Mouse (Mus musculus) gastrocnemius, adult 2 months (tissue): ENCODE data around the gene E030018B13Rik. TPM values are rescaled to one million over a fixed set of nuclear protein-coding genes. Genes with fewer than 3 reads are reported as not detected.
A peak's percentile ranks its signal among the peaks of the same experiment; 100 is the strongest.

Experiments used
- DNase-seq: peaks from one replicate; pipeline ENCODE4 v3.0.0; 2022
- H3K27ac ChIP-seq: fragments of 200-600 bp; 2 replicates; pipeline ENCODE4 v1.8.1; 2022; ENCODE audit warnings: mild to moderate bottlenecking
- H3K4me3 ChIP-seq: fragments of 200-600 bp; 2 replicates; pipeline ENCODE4 v1.8.1; 2022; ENCODE audit warnings: mild to moderate bottlenecking, moderate library complexity
- CTCF ChIP-seq: fragments of 200-600 bp; IDR thresholded peaks from 2 replicates; pipeline ENCODE4 v1.8.1; 2022; ENCODE audit warnings: antibody characterized with exemption, mild to moderate bottlenecking, moderate library complexity
- intact Hi-C: fragments of 180-260 bp; cut with DNase I; formaldehyde crosslinking; loops from one replicate; pipeline ENCODE4 v1.15.1; 2025
- total RNA-seq, 2 experiments: library from RNA; stranded (reverse); gene quantifications; 2 replicates each; pipeline ENCODE4 v1.2.3; 2021

Gene E030018B13Rik
- total RNA-seq, 2 experiments from 2014 or later, result 0.22 TPM; not detected in 1

DNA sequence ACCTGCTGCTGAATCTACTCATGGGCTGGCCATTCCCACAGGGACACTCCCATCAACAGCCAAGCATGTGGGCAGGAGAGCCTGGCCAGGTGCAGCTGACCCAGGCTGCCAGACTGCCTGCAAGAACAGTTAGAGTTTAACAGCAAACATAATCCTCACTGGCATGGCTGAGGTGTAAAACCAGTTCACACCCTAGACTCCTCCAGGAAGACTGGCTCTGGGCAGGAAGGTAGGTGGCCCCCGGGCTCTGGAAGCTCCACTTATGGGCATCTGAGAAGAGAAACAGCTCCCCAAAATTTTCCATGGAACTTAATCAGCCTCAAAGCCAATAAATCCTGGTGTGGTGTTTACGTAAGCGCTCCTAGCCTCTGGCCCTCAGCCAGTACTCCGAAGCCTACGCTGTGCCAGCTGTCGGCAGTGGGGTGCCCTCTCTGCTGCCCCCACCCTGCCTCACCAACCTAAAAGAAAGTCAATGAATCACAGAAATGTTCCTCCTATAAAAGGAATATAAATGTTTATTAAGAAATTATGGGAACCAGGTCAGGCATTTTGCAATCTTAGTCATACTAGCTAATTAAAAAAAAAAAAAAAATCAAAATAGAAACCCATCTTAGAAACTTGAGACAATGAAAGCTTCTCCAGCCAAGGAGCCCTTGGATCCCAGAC, 8.2 kb downstream of the E030018B13Rik start:
- intact Hi-C loops, result loop anchor here (1.0 to 2.0 kb wide), 2 partner anchors 13 to 28 kb away; no protein-coding TSS in a partner anchor
- peak; percentile 91 for DNase-seq
- H3K4me3 ChIP-seq, result peak overlapping the region; percentile 69
- peak overlapping the region; percentile 98 for H3K27ac ChIP-seq
- peak; percentile 32 for TF ChIP-seq CTCF

DNA sequence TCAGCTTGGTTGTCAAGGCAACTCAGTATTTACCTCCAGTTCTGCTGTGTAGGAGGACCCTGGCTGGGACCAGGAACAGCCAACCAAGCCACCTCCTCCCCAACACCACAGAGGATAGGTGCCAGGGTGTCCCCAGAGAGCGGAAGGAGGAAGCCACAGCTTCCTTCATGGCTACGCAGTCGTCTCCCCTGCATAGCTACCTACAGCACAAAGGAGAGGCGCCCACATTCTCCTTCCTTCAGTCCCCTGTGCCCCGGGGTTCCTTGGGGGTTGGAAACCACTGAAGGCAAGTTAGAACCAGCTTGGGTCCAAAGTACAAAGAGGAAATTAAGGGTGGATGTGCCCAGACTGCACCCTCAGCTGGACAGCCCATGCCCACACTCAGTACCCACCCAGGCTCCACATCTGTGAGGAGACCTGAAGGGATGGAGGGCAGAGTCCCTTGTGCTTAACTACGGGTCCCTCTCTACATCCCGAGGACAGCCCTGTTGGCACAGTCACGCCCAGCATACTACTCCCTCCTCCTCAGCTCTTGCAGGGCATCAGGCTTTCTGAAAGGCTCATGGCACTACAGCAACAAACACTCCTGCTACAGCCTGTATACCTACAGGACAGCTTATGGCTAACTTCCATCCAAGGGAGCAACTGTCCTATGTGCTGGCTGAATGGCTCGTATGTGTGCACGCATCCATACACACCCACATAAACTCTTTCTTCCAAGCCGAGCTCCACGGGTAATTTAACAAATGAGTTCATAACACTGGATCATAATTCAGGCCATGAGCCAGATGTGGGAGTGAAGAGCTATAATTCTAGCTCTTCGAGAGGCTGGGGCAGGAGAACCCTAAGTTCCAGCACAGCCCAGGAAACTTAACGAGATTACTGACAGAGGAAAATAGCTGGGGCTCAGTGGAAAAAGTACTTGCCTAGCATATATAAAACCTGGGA, 9.0 kb downstream of the E030018B13Rik start:
- no peak for TF ChIP-seq CTCF
- intact Hi-C loops, result loop anchor here (2.0 kb wide), 1 partner anchor 29 kb away; no protein-coding TSS in a partner anchor
- Histone ChIP-seq H3K4me3 (peak overlapping the region; percentile 69), H3K27ac (peak overlapping the region; percentile 98)
- DNase-seq, result peak; percentile 77

DNA sequence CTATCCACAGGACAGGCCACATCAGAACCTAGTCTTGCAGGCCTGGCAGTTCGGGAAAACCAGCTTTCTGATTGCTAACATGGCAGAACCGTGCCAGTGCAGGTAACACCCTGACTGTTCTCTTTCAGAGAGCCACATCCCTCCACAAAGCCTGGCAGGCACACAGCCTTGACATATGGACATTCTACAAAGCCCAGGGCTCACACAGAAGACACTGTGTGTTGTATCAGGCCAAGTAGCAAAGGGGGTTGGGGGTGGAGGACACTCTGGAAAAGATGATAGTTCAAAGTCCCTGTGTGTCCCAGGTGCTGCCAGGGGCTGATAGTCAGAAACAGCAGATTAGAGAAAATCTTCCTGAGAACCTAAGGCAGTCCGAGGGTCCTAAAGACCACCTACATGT, 9.8 kb downstream of the E030018B13Rik start:
- H3K4me3 ChIP-seq, result no peak overlapping the region
- peak overlapping the region; percentile 98 for H3K27ac ChIP-seq
- DNase-seq, result no peak
- intact Hi-C loops, result no loop called here
- no peak for TF ChIP-seq CTCF

DNA sequence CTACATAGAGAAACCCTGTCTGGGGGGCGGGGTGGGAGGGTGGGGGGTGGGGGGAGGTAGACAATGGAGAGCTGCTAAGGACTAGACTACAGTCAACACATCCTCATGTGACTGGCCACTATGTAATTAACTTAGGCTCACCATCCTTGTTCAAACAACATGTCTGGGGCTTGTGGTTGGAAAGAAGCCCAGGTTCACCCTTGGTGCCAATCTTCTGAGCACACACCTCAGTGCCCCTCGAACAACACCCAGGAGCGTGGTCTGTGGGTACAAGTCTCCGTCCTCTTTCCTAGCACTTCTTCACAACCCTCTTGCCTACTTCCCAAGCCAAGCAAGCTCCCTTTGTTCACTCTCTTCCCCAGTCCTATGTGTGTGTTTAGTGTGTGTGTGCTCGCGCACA, 10.5 kb downstream of the E030018B13Rik start:
- intact Hi-C loops, result no loop called here
- H3K4me3 ChIP-seq, result no peak overlapping the region
- TF ChIP-seq CTCF, result no peak
- DNase-seq, result no peak
- H3K27ac ChIP-seq, result peak overlapping the region; percentile 98

DNA sequence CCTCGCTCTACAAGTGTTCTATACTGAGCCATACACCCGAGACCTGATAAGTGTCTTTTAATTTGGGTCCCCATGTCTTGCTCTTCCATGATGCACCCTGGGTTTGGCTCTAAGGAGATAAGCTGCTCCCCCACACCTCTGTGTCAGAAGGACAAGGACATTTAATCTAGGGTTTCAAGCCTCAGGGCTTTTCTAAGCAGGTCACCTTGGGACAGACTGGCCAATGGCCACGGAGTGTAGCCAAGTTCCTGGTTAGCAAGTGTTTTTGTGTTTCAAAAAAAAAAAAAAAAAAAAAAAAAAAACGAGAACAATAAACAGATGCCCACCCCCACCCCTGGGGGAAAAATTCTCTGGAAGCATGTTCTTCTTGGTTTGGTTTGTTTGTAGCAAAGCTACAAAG, 12.4 kb downstream of the E030018B13Rik start:
- TF ChIP-seq CTCF, result no peak
- DNase-seq, result peak; percentile 77
- intact Hi-C loops, result no loop called here
- H3K4me3 ChIP-seq, result peak overlapping the region; percentile 26
- peak overlapping the region; percentile 81 for H3K27ac ChIP-seq

DNA sequence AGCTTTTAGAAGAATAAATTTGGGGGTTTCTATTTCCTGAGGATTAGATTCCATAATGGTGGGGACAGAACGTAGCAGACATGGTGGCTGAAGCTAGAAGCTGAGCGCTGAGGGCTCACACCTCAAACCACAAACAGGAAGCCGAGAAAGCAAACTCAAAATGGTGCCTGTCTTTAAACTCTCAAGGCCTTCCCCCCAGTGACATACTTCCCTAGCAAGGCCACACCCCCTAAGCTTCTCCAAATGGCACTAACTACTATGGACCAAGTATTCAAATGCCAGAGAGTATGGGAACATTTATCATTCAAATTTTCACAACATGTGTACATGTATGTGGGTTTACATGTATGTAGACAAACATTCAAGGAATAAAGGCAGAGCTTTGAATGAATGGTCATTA, 13.5 kb downstream of the E030018B13Rik start:
- H3K27ac ChIP-seq, result peak overlapping the region; percentile 81
- DNase-seq, result no peak
- H3K4me3 ChIP-seq, result no peak overlapping the region
- intact Hi-C loops, result loop anchor here (10.0 kb wide), 1 partner anchor 225 kb away; the partner anchor contains the start of gene Trpm1
- TF ChIP-seq CTCF, result no peak

DNA sequence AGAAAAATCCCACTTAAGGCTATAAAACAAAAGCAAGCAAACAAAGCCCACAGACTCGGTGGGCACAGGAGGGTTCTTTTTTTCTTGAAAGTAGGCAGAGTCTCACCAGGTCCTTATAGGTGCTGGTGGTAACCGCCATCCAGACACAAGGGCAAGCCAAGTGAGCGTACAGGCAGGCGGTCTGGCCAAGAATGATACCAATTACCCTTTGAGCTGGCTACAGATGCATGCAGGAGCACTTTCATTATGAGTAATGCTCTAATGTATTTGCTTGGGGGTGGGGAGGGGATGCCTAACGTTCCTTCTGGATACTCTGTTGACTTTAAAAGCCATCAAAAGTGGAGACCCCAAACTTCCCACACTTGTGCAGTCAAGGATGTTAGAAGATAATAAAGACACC, 14.1 kb downstream of the E030018B13Rik start:
- intact Hi-C loops, result loop anchor here (10.0 kb wide), 1 partner anchor 224 kb away; the partner anchor contains the start of gene Trpm1
- DNase-seq, result no peak
- Histone ChIP-seq H3K27ac (peak overlapping the region; percentile 81), H3K4me3 (no peak overlapping the region)
- no peak for TF ChIP-seq CTCF

DNA sequence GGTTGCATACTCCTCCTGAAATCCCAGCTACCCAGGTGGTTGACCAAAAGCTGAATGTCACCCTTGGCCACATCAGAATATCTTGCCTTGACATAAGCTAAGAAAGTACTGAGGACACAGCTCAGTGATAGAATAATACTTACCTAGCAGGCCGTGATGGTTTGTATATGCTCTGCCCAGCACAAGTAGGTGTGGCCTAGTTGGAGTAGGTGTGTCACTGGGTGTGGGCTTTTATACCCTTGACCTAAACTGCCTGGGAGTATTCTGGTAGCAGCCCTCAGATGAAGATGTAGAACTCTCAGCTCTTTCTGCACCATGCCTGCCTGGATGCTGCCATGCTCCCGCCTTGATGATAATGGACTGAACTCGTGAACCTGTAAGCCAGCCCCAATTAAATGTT, 15.8 kb downstream of the E030018B13Rik start:
- H3K27ac ChIP-seq, result peak overlapping the region; percentile 44; the same call in 1 of the 2 replicates
- intact Hi-C loops, result loop anchor here (10.0 kb wide), 1 partner anchor 222 kb away; the partner anchor contains the start of gene Trpm1
- TF ChIP-seq CTCF, result no peak
- H3K4me3 ChIP-seq, result no peak overlapping the region
- DNase-seq, result no peak

DNA sequence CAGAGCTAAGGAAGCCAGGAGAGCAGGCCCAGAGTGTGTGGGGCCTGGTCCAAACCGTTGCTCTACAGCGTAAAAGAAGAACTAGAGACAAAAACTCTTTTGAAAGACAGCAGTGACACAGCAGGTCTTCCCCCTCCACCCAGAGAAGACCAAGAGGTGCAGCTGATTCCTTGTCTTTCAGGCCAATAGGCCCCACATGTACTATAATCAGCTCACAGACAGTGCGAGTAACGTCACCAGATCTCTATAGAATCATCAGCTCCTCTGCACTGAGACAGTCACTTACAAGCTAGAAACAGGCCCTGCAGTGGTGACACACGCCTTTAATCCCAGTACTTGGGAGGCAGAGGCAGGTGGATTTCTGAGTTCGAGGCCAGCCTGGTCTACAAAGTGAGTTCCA, 17.2 kb downstream of the E030018B13Rik start:
- DNase-seq, result no peak
- intact Hi-C loops, result loop anchor here (10.0 kb wide), 1 partner anchor 221 kb away; the partner anchor contains the start of gene Trpm1
- TF ChIP-seq CTCF, result no peak
- peak overlapping the region; percentile 95 for H3K4me3 ChIP-seq
- peak overlapping the region; percentile 100 for H3K27ac ChIP-seq

DNA sequence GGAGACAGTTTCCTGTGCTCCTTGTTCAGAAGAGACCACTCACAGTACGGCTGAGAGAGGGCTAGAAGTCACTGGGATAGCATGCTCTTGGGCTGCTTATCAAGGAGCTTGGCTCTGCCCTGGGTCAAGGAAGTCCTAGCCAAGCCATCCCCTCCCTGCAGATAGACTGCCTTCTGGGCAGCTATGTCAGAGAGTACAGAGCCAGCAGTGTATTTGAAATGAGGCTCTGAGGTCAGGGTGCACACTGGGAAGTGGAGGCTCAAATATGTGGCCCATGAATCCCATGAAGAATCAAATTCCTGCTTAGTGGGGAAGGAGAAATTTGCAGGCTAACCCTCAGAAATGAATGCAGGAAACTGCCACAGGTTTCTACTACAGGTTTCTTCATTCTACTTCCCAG, 17.9 kb downstream of the E030018B13Rik start:
- no peak for TF ChIP-seq CTCF
- intact Hi-C loops, result loop anchor here (10.0 kb wide), 1 partner anchor 220 kb away; the partner anchor contains the start of gene Trpm1
- H3K4me3 ChIP-seq, result peak overlapping the region; percentile 95
- H3K27ac ChIP-seq, result peak overlapping the region; percentile 100
- no peak for DNase-seq

DNA sequence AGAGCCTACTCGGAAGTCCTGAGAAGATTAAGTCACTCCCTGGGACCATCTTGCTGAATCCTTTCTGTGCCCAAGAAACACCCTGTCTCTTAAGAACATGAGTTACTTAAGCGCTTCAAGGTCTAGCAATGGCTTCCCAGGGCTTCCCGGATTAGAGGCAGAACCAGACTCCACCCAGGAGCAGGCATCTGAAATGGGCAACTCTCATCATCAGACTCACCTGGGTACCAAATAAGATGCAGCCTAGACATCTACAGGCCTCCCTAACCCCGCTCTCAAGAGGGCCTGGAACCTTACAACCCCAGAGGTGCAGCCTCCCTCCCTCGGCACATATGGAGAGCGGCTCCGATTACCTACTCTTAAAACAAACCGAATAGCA, 19.1 kb downstream of the E030018B13Rik start:
- intact Hi-C loops, result loop anchor here (1.0 to 10.0 kb wide), 4 partner anchors 39 to 352 kb away; partner anchors contain the start of genes Mtmr10 and Trpm1
- peak overlapping the region; percentile 95 for H3K4me3 ChIP-seq
- peak overlapping the region; percentile 100 for H3K27ac ChIP-seq
- TF ChIP-seq CTCF, result no peak
- no peak for DNase-seq

DNA sequence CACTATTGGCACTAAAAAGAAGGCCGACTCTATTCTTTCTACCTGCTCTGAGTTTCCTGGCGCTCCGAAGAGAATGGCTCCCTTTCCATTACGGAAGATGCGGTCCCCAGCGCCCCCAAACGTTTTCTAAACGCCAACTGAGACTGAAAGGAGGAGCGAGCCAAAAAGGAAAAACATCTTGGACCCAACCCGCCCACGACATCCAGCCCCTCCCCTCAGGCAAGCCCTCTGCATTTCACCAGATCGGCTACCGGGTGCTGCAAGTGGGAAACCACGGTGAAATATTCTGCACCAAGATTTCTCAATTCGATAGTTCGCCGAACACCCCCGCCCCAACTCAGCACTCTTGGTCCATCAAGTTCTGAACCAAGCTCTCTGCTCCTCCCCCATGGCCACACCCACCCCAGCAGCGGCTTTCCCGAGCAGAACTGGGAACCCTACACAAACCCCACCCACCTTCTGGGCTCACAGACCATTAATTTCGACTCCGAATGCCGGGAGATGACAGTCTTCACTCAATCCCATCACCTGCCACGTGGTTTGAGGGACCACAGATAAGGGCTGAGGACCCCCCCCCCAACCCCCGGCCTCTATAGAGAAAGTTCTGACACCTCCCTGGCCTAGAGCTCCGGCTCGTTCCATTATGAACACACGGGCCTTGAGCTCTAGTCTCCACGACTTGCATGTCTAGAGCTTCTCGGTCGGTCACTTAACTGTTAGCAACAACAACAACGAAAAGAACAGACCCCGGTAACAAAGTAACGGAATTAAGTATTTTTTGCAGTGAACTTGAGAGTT, 19.7 kb downstream of the E030018B13Rik start:
- DNase-seq, result peak; percentile 92
- Histone ChIP-seq H3K4me3 (peak overlapping the region; percentile 95), H3K27ac (peak overlapping the region; percentile 100)
- intact Hi-C loops, result loop anchor here (1.0 to 10.0 kb wide), 4 partner anchors 40 to 351 kb away; partner anchors contain the start of genes Mtmr10 and Trpm1
- peak; percentile 69 for TF ChIP-seq CTCF
